Mouse (Mus musculus) spleen, adult 2 months (tissue): ENCODE results near the gene Slc25a34. TPM values are rescaled to one million over a fixed set of nuclear protein-coding genes. Genes with fewer than 3 reads are reported as not detected.

Experiments used
- DNase-seq, 2 experiments: peaks; one replicate each; pipeline versions ENCODE4 v3.0.0 to v3.0.0-alpha.2; 2012 to 2021; ENCODE audit warnings: low spot score in 2 of 2, low read depth in 1 of 2
- H3K27ac ChIP-seq: fragments of 200-500 bp; 2 replicates; pipeline ENCODE4 v1.5.1; 2012; ENCODE audit warnings: low read length, inconsistent platforms; ENCODE audit not compliant: insufficient read depth
- H3K27me3 ChIP-seq: fragments of 200-500 bp; 2 replicates; pipeline ENCODE4 v1.6.1; 2012; ENCODE audit warnings: mild to moderate bottlenecking, moderate library complexity, low read length, inconsistent platforms; ENCODE audit not compliant: control insufficient read depth, insufficient read depth
- H3K36me3 ChIP-seq: fragments of 200-500 bp; 2 replicates; pipeline ENCODE4 v1.6.1; 2012; ENCODE audit warnings: mild to moderate bottlenecking, low read length, inconsistent platforms; ENCODE audit not compliant: control insufficient read depth, insufficient read depth
- H3K4me1 ChIP-seq: fragments of 200-500 bp; 2 replicates; pipeline ENCODE4 v1.6.1; 2011; ENCODE audit warnings: inconsistent platforms; ENCODE audit not compliant: control insufficient read depth, insufficient read depth, insufficient read length
- H3K4me3 ChIP-seq: fragments of 200-500 bp; 2 replicates; pipeline ENCODE4 v1.5.1; 2011; ENCODE audit warnings: mild to moderate bottlenecking, inconsistent platforms; ENCODE audit not compliant: insufficient read depth, insufficient read length; ENCODE audit errors: extremely low read depth
- CTCF ChIP-seq: fragments of 200-500 bp; IDR thresholded peaks from 2 replicates; pipeline ENCODE4 v1.5.1; 2011; ENCODE audit warnings: mild to moderate bottlenecking, inconsistent platforms; ENCODE audit not compliant: insufficient read depth, insufficient read length, insufficient replicate concordance; ENCODE audit errors: extremely low read depth
- POLR2A ChIP-seq: fragments of 200-500 bp; IDR thresholded peaks from 2 replicates; pipeline ENCODE4 v1.6.1; 2011; ENCODE audit warnings: low read depth, low read length, inconsistent platforms
- WGBS: fragments of 180-500 bp; shearing (Covaris S2); methylation state at CpG from one replicate; pipeline ENCODE4 v1.1.7; 2018; 5-methylcytosine and 5-hydroxymethylcytosine counted together
- polyA plus RNA-seq: library from polyadenylated mRNA; depleted of rRNA; stranded (reverse); fragments of >200 nt; gene quantifications from 2 replicates; pipeline ENCODE4 v1.2.3, GENCODE M21; 2012

The Slc25a34 gene
- polyA plus RNA-seq, 1 experiment: 0.43 TPM

DNA sequence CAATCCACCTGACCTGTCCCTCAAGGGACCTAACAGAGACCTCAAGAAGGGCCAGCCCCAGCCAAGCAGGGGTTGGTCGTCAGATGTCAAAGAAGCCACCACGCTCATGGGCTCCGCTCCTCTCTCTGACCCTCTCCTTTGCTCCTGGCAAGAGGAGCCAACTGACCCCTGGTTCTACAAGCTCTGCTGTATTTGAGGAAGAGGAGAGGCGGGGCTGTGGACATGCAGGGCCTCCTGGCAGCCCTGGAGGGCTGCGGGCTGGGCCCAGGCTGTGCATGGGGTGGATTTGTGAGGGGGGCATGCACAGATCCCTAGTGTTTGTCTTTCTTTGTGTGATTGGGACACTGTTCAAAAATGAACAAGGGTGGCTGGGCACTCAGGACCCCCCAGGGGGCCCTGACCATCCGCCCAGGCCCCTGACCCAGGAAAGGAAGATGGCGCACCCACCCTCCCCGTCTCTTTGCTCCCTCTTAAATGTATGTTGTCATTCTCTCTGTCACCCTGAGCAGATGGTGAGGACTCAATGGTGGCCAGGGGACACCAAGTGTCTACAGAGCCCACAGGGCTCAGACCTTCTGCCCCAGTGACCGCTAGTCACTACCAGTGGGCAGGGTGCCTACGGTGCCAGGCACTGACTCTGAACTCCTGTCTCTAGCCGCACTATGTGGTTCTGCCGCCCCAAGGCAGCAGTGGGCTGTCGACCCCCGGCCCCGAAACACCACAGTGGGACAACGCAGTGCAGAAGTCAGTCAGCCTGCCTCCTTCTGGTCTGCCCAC lies 2.3 kb upstream of the Slc25a34 start:
- Histone ChIP-seq H3K4me1 (peaks cover 5% of the 10 kb centered on the region; the same call in 1 of the 2 replicates), H3K36me3 (peaks cover 27% of the 10 kb centered on the region), H3K27ac (peak overlapping the region; percentile 84), H3K27me3 (no peaks in the 10 kb centered on the region), H3K4me3 (no peak overlapping the region)
- TF ChIP-seq CTCF (no peak), POLR2A (no peak)
- DNase-seq: no peak
- 94% methylated on average over 16 of the region's 16 CpGs for WGBS

DNA sequence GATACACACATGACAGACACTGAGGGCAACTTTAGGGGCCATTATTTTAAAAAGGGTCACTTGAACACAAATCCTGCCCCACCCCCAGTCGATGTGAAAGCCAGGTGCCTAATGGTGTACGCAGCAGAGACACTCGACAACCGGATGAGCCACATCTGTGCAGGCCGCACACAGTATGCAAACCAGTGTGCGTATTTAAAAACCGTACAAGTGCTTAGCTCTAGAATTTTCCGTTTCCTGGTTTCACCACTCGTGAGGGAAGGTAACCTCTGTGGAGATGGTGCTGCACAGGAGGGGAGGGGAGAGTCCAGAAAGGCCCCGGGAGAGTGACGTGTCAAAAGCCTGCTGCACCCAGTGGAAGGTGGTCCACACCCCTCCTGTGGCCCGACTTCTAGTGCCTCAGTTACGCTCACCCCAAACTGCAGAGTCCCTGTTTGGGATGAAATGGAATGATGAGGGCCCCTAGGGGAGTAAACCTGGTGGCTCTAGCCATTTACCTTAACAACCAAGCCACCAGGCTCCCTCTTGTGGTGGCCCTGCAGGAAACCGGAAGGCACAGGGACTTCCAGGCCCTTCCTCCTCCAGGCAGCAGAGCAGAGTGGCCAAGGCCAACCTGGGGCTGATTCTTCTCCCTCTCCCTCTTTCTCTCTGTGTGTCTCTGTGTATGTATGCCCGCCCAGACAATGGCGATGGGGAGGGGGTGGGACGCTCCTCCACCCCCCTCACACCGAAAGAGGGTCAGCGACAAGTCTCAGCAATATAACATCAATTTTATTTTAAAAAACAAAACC lies 1.6 kb upstream of the Slc25a34 start:
- Histone ChIP-seq H3K27ac (peak overlapping the region; percentile 84), H3K36me3 (peaks cover 23% of the 10 kb centered on the region), H3K4me1 (peaks cover 5% of the 10 kb centered on the region; the same call in 1 of the 2 replicates), H3K27me3 (no peaks in the 10 kb centered on the region), H3K4me3 (no peak overlapping the region)
- peak; percentile 29 to 56 for DNase-seq
- TF ChIP-seq CTCF (peak; percentile 42; the same call in 1 of the 2 replicates), POLR2A (no peak)
- WGBS: 60% methylated on average over 19 of the region's 19 CpGs

DNA sequence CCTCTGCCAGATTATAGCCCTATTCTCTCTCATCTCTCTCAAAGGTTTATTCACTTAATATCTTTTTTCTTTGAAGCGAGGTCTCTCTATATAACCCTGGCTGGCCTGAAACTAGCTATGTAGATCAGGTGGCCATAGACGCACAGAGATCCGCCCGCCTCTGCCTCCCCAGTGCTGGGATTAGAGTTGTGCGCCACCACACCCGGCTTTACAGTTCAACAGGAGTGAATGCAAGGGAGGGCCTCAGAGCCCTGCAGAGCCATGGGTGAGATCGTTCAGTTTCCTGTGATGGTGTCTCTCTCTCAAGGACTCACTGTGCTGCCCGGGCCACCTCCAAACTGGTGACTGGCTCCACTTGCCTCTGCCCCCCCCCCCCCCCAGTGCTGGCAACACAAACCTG lies 513 bp upstream of the Slc25a34 start:
- TF ChIP-seq POLR2A (no peak), CTCF (no peak)

DNA sequence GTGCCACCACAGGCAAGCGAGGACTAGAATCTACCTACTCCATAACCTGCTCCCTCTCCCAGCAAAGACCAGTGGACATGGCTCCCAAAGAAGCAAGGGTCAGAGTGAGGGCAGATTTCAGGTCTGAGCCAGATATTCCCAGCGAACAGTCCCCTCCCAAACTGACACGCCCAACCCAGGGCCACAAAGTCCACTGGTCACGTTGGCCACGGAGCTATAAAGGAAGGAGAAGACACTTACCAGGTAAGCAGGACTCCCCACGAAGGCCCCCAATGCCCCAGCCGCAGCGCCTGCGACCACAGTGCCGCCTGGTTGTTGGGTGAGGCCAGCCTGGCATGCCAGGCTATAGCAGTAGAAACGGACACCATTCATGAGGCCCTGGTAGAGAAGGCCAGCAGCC lies 584 bp downstream of the Slc25a34 start:
- WGBS: 85% methylated on average over 11 of the region's 11 CpGs
- DNase-seq: no peak
- peaks cover 7% of the 10 kb centered on the region; the same call in 1 of the 2 replicates for H3K4me1 ChIP-seq

More for the DNA sequence above, 513 bp upstream of the Slc25a34 start:
- peaks cover 5% of the 10 kb centered on the region; the same call in 1 of the 2 replicates for H3K4me1 ChIP-seq
- DNase-seq: no peak
- peaks cover 17% of the 10 kb centered on the region for H3K36me3 ChIP-seq
- H3K27me3 ChIP-seq: no peaks in the 10 kb centered on the region
- H3K27ac ChIP-seq: peak overlapping the region; percentile 37; the same call in 1 of the 2 replicates
- H3K4me3 ChIP-seq: no peak overlapping the region
- WGBS: 85% methylated on average over 8 of the region's 8 CpGs

DNA sequence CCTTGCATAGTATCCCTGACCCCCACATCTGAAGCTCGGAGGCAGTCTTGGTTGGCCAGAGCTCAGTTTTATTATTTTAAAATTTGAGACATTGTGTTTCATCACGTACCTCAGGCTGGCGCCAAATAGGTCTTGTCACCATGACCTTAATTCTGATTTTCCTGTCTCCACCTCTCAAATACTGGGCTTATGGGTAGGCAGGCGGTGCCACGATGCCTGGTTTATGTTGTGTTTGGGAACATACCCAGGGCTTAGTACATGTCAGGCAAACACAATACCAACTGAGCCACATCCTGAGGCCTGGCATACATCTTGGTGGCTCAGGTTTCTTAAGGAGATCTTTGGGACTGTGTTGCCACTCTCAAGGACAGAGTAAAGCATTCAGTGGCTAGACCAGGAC lies 1.0 kb downstream of the Slc25a34 start:
- DNase-seq: no peak
- Histone ChIP-seq H3K27me3 (no peaks in the 10 kb centered on the region), H3K36me3 (peaks cover 6% of the 10 kb centered on the region), H3K4me1 (peaks cover 11% of the 10 kb centered on the region), H3K27ac (no peak overlapping the region), H3K4me3 (no peak overlapping the region)
- 91% methylated on average over 5 of the region's 5 CpGs for WGBS
- TF ChIP-seq CTCF (no peak), POLR2A (no peak)

More for the DNA sequence above, 584 bp downstream of the Slc25a34 start:
- Histone ChIP-seq H3K4me3 (no peak overlapping the region), H3K27me3 (no peaks in the 10 kb centered on the region), H3K27ac (no peak overlapping the region), H3K36me3 (peaks cover 11% of the 10 kb centered on the region)
- TF ChIP-seq POLR2A: no peak
- no peak for TF ChIP-seq CTCF

DNA sequence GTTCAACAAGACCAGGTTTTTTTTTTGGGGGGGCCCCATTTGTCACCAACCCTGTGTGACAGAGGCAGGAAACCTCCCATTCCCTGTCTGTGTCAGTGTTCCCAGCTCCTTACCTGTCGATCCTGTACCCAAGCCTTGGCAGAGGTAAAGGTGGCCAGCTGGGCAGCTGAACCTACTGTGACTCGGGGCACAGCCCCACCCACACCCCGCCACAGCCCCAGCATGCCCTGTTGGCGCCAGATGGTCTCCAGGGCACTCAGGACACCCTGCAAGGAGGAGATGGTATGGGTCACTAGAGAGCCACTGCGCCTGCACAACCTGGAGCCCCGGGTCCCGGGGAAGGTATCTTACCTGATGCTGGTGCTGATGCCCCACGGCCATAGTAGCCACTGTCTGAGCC lies 1.5 kb downstream of the Slc25a34 start:
- no peak for DNase-seq
- peaks cover 14% of the 10 kb centered on the region for H3K4me1 ChIP-seq
- no peak for TF ChIP-seq POLR2A
- no peak for TF ChIP-seq CTCF
- H3K27me3 ChIP-seq: no peaks in the 10 kb centered on the region; the same call in 1 of the 2 replicates
- H3K36me3 ChIP-seq: peaks cover 4% of the 10 kb centered on the region
- no peak overlapping the region for H3K4me3 ChIP-seq
- no peak overlapping the region for H3K27ac ChIP-seq
- 90% methylated on average over 8 of the region's 8 CpGs for WGBS
